In genomic region chr4:141076761-141077506, GRCm38 (mm10) we compare ENCODE assay signal across 8 mouse cellular contexts. TPM values are rescaled to one million over a fixed set of nuclear protein-coding genes. Genes with fewer than 3 reads are reported as not detected.
A peak's percentile ranks its signal among the peaks of the same experiment; 100 is the strongest.
DNase-seq lines count a peak whose midpoint lies in the region; ATAC-seq and TF ChIP-seq lines count a peak whose summit lies in the region.

No protein-coding gene starts in this region.

- peak overlapping the region; percentile 98 for H3K4me3 ChIP-seq in kidney, postnatal 0 days (replicated peaks; ENCODE audit: low read depth, low read length)
- H3K4me3 ChIP-seq in intestine, embryonic 15.5 days (replicated peaks), result peak overlapping the region; percentile 78
- H3K4me3 ChIP-seq in stomach, embryonic 15.5 days (replicated peaks), result peak overlapping the region; percentile 93

- H3K36me3 ChIP-seq in kidney, postnatal 0 days (ENCODE audit: insufficient read depth, low read length), result peaks cover 16% of the 10 kb centered on the region
- peaks cover 12% of the 10 kb centered on the region; the same call in 1 of the 2 replicates for H3K36me3 ChIP-seq in intestine, embryonic 15.5 days
- H3K36me3 ChIP-seq in stomach, embryonic 15.5 days, result peaks cover 11% of the 10 kb centered on the region; the same call in 1 of the 2 replicates

- no peak for ATAC-seq in kidney, postnatal 0 days (replicated peaks; ENCODE audit: low FRiP score, low read depth)
- peak; percentile 65 for ATAC-seq in erythroid progenitor cell, adult 5-6 weeks (replicated peaks; ENCODE audit: low FRiP score, poor library complexity, severe bottlenecking)
- no peak for ATAC-seq in intestine, embryonic 15.5 days
- peak; percentile 52 for ATAC-seq in megakaryocyte progenitor cell, adult 5-6 weeks (replicated peaks; ENCODE audit: poor library complexity)
- ATAC-seq in stomach, embryonic 15.5 days (ENCODE audit: insufficient read depth, low FRiP score, low read depth), result no peak

- no peaks in the 10 kb centered on the region for H3K27me3 ChIP-seq in kidney, postnatal 0 days (ENCODE audit: insufficient read depth, low read length)
- H3K27me3 ChIP-seq in intestine, embryonic 15.5 days (replicated peaks), result no peaks in the 10 kb centered on the region
- no peaks in the 10 kb centered on the region for H3K27me3 ChIP-seq in stomach, embryonic 15.5 days (replicated peaks)

- H3K9ac ChIP-seq in kidney, postnatal 0 days (ENCODE audit: low read depth, low read length), result peak overlapping the region; percentile 87
- H3K9ac ChIP-seq in intestine, embryonic 15.5 days, result peak overlapping the region; percentile 84
- 0 out of 2 replicates have a peak overlapping the region, but pooled peaks have one; percentile 93 for H3K9ac ChIP-seq in stomach, embryonic 15.5 days

- 76% methylated on average over 17 of the region's 17 CpGs for WGBS in kidney, postnatal 0 days
- 75% methylated on average over 17 of the region's 17 CpGs for WGBS in intestine, embryonic 15.5 days
- 69% methylated on average over 17 of the region's 17 CpGs for WGBS in stomach, embryonic 15.5 days

- no peaks in the 10 kb centered on the region for H3K9me3 ChIP-seq in kidney, postnatal 0 days (replicated peaks; ENCODE audit: low read length)
- no peaks in the 10 kb centered on the region for H3K9me3 ChIP-seq in intestine, embryonic 15.5 days
- no peaks in the 10 kb centered on the region for H3K9me3 ChIP-seq in stomach, embryonic 15.5 days

- no peak overlapping the region for H3K27ac ChIP-seq in kidney, postnatal 0 days
- H3K27ac ChIP-seq in intestine, embryonic 15.5 days, result 0 out of 2 replicates have a peak overlapping the region, but pooled peaks have one; percentile 2
- peak overlapping the region; percentile 46; the same call in 1 of the 2 replicates for H3K27ac ChIP-seq in stomach, embryonic 15.5 days

- TF ChIP-seq CTCF in kidney, postnatal 0 days (IDR thresholded peaks at IDR 0.05; ENCODE audit: low read depth), result no peak

- DNase-seq in kidney, postnatal 0 days (ENCODE audit: low spot score), result no peak
- DNase-seq in kidney, postnatal 10 days, result no peak
- no peak for DNase-seq in MN1 (ENCODE audit: low spot score)
- DNase-seq in retina, postnatal 1 day, result no peak

- H3K4me1 ChIP-seq in kidney, postnatal 0 days (replicated peaks; ENCODE audit: insufficient read depth, low read length), result peaks cover 9% of the 10 kb centered on the region; the same call in 1 of the 2 replicates
- peaks cover 10% of the 10 kb centered on the region for H3K4me1 ChIP-seq in intestine, embryonic 15.5 days (replicated peaks)
- H3K4me1 ChIP-seq in stomach, embryonic 15.5 days, result peaks cover 16% of the 10 kb centered on the region

- H3K4me2 ChIP-seq in kidney, postnatal 0 days (ENCODE audit: low read length), result peak overlapping the region; percentile 96
- H3K4me2 ChIP-seq in intestine, embryonic 15.5 days (replicated peaks), result peak overlapping the region; percentile 87
- peak overlapping the region; percentile 76 for H3K4me2 ChIP-seq in stomach, embryonic 15.5 days

RNA-seq across cellular contexts. Expression of gene Necap2, which starts 1.2 kb away (rescaled TPM):
- 87.6 and 93.1 TPM in 2 replicates for polyA plus RNA-seq in kidney, postnatal 0 days (2015; fragmentation: Nextera tagmentation; extraction: Ambion mirVana)
- total RNA-seq in erythroid progenitor cell, adult 5-6 weeks (2015; ENCODE audit: low replicate concordance), result 51.1 and 67.4 TPM in 2 replicates
- total RNA-seq in erythroid progenitor cell, adult 5-6 weeks (2017; ENCODE audit: low replicate concordance), result 45.2 and 108 TPM in 2 replicates
- 66.6 and 70.2 TPM in 2 replicates for polyA plus RNA-seq in intestine, embryonic 15.5 days (2015; fragmentation: Nextera tagmentation; extraction: Ambion mirVana)
- total RNA-seq in megakaryocyte progenitor cell, adult 5-6 weeks (2015), result 33.5 and 37.1 TPM in 2 replicates
- total RNA-seq in megakaryocyte progenitor cell, adult 5-6 weeks (2017), result 50.4 and 64.3 TPM in 2 replicates
- polyA plus RNA-seq in stomach, embryonic 15.5 days (2015; fragmentation: Nextera tagmentation; extraction: Ambion mirVana), result 81.4 and 82.0 TPM in 2 replicates

RNA-seq across cellular contexts. Expression of gene Spata21, which starts 11.2 kb away (rescaled TPM):
- polyA plus RNA-seq in kidney, postnatal 0 days (2015; fragmentation: Nextera tagmentation; extraction: Ambion mirVana), result 0.54 and 0.55 TPM in 2 replicates
- total RNA-seq in erythroid progenitor cell, adult 5-6 weeks (2015; ENCODE audit: low replicate concordance), result not detected in 2 replicates
- total RNA-seq in erythroid progenitor cell, adult 5-6 weeks (2017; ENCODE audit: low replicate concordance), result not detected in 2 replicates
- polyA plus RNA-seq in intestine, embryonic 15.5 days (2015; fragmentation: Nextera tagmentation; extraction: Ambion mirVana), result not detected in 2 replicates
- not detected in 2 replicates for total RNA-seq in megakaryocyte progenitor cell, adult 5-6 weeks (2015)
- not detected in 2 replicates for total RNA-seq in megakaryocyte progenitor cell, adult 5-6 weeks (2017)
- polyA plus RNA-seq in stomach, embryonic 15.5 days (2015; fragmentation: Nextera tagmentation; extraction: Ambion mirVana), result 0.05 and 0.15 TPM in 2 replicates

RNA-seq across cellular contexts. Expression of gene Crocc, which starts 16.6 kb away (rescaled TPM):
- 5.9 and 7.8 TPM in 2 replicates for polyA plus RNA-seq in kidney, postnatal 0 days (2015; fragmentation: Nextera tagmentation; extraction: Ambion mirVana)
- total RNA-seq in erythroid progenitor cell, adult 5-6 weeks (2015; ENCODE audit: low replicate concordance), result 0.36 TPM in 1 of 2 replicates, not detected in the other
- 1.4 TPM in 1 of 2 replicates, not detected in the other for total RNA-seq in erythroid progenitor cell, adult 5-6 weeks (2017; ENCODE audit: low replicate concordance)
- polyA plus RNA-seq in intestine, embryonic 15.5 days (2015; fragmentation: Nextera tagmentation; extraction: Ambion mirVana), result 4.0 and 4.7 TPM in 2 replicates
- 1.1 and 3.3 TPM in 2 replicates for total RNA-seq in megakaryocyte progenitor cell, adult 5-6 weeks (2015)
- total RNA-seq in megakaryocyte progenitor cell, adult 5-6 weeks (2017), result 5.8 and 6.0 TPM in 2 replicates
- 4.2 and 5.9 TPM in 2 replicates for polyA plus RNA-seq in stomach, embryonic 15.5 days (2015; fragmentation: Nextera tagmentation; extraction: Ambion mirVana)

Comparison
In these comparisons a context has a peak if more than half of its experiments do, and no peak if none do; other contexts are left out.
1. ATAC-seq: peak in erythroid progenitor cell, adult 5-6 weeks (single experiment) and megakaryocyte progenitor cell, adult 5-6 weeks (single experiment); none in kidney, postnatal 0 days (single experiment), intestine, embryonic 15.5 days (single experiment) and stomach, embryonic 15.5 days (single experiment).
2. Peak in every context shown above with its lines, with median percentiles within 50 percentile points of each other: H3K4me2 ChIP-seq, H3K4me3 ChIP-seq and H3K9ac ChIP-seq.